Mouse (Mus musculus): ENCODE results near the gene Smcr8. TPM values are rescaled to one million over a fixed set of nuclear protein-coding genes. Genes with fewer than 3 reads are reported as not detected.

The Smcr8 gene
- polyA plus RNA-seq, 2 experiments = 3.0 to 4.2 TPM

GRCm38 (mm10) chr11:60740321-60740720 is 37.0 kb upstream of the Smcr8 start:
- H3K4me3 ChIP-seq (ENCODE audit: insufficient read depth in 1 of 2, low read depth in 2 of 2, low read length in 2 of 2) = no peak overlapping the region
- peaks cover 6% of the 10 kb centered on the region; the same call in 1 of the 2 replicates for H3K36me3 ChIP-seq (replicated peaks; ENCODE audit: control insufficient read depth, insufficient read depth, low read depth)
- DNase-seq (ENCODE audit: low read depth in 3 of 3, low spot score in 3 of 3) = no peak
- H3K9me3 ChIP-seq (ENCODE audit: control insufficient read depth, low read length) = no peaks in the 10 kb centered on the region
- H3K9ac ChIP-seq (replicated peaks) = no peak overlapping the region
- H3K4me1 ChIP-seq (replicated peaks; ENCODE audit: control insufficient read depth in 2 of 2, insufficient read depth in 2 of 2, low read length in 1 of 2) = peaks cover 4 to 9% of the 10 kb centered on the region in 2 experiments; a peak in 3 of 4 replicates
- TF ChIP-seq EP300 (IDR thresholded peaks at IDR 0.05; ENCODE audit: low read depth) = no peak
- TF ChIP-seq CTCF (IDR thresholded peaks at IDR 0.05; ENCODE audit: low read depth) = no peak
- no peak for ATAC-seq (ENCODE audit: insufficient read depth)
- WGBS (ENCODE audit: insufficient replicate concordance) = 81% methylated on average over 3 of the region's 3 CpGs
- H3K27me3 ChIP-seq (ENCODE audit: control insufficient read depth, insufficient read depth, low read length) = no peaks in the 10 kb centered on the region
- no peak overlapping the region for H3K4me2 ChIP-seq (ENCODE audit: low read depth)
- H3K27ac ChIP-seq = no peak overlapping the region

- H3K27me3 ChIP-seq (ENCODE audit: control insufficient read depth, insufficient read depth, low read length) = no peaks in the 10 kb centered on the region
- TF ChIP-seq CTCF (IDR thresholded peaks at IDR 0.05; ENCODE audit: low read depth) (no peak), EP300 (IDR thresholded peaks at IDR 0.05; ENCODE audit: low read depth) (no peak)
- no peaks in the 10 kb centered on the region for H3K9me3 ChIP-seq (ENCODE audit: control insufficient read depth, low read length)
- no peak for ATAC-seq (ENCODE audit: insufficient read depth)
- WGBS (ENCODE audit: insufficient replicate concordance) = 80% methylated on average over 7 of the region's 7 CpGs
- H3K4me2 ChIP-seq (ENCODE audit: low read depth) = no peak overlapping the region
- H3K4me1 ChIP-seq (replicated peaks; ENCODE audit: control insufficient read depth in 2 of 2, insufficient read depth in 2 of 2, low read length in 1 of 2) = no peaks in the 10 kb centered on the region
- H3K27ac ChIP-seq = no peak overlapping the region
- DNase-seq (ENCODE audit: low read depth in 3 of 3, low spot score in 3 of 3) = no peak
- no peak overlapping the region for H3K9ac ChIP-seq (replicated peaks)
- no peak overlapping the region for H3K4me3 ChIP-seq (ENCODE audit: insufficient read depth in 1 of 2, low read depth in 2 of 2, low read length in 2 of 2)
- peaks cover 21% of the 10 kb centered on the region for H3K36me3 ChIP-seq (replicated peaks; ENCODE audit: control insufficient read depth, insufficient read depth, low read depth)
These were observed 21.8 kb upstream of the Smcr8 start for GRCm38 (mm10) chr11:60755570-60755969.

DNA sequence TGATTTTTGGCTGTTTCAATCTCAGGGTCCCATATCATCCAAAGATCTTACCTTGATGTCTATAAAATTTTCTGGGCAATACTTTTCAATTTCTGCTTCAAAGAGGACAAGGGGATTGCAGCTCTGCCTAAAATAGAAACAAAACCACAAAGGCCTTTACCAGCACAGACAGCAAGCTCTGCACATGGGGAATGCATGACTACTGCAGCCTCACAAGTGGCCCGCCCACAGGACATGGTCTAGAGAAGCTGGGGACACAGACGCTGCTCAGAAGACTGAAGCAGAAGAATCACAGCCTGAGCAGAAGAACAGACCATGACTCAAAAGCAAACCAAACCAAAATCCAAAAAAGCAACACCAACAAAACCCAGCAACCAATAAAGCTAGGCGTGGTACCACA is 15.6 kb upstream of the Smcr8 start:
- no peaks in the 10 kb centered on the region for H3K27me3 ChIP-seq (ENCODE audit: control insufficient read depth, insufficient read depth, low read length)
- H3K4me2 ChIP-seq (ENCODE audit: low read depth) = no peak overlapping the region
- DNase-seq (ENCODE audit: low read depth in 3 of 3, low spot score in 3 of 3) (no peak), ATAC-seq (ENCODE audit: insufficient read depth) (no peak)
- no peak for TF ChIP-seq EP300 (IDR thresholded peaks at IDR 0.05; ENCODE audit: low read depth)
- no peak for TF ChIP-seq CTCF (IDR thresholded peaks at IDR 0.05; ENCODE audit: low read depth)
- no peak overlapping the region for H3K4me3 ChIP-seq (ENCODE audit: insufficient read depth in 1 of 2, low read depth in 2 of 2, low read length in 2 of 2)
- no peak overlapping the region for H3K27ac ChIP-seq
- H3K9ac ChIP-seq (replicated peaks) = no peak overlapping the region
- H3K9me3 ChIP-seq (ENCODE audit: control insufficient read depth, low read length) = no peaks in the 10 kb centered on the region
- H3K4me1 ChIP-seq (replicated peaks; ENCODE audit: control insufficient read depth in 2 of 2, insufficient read depth in 2 of 2, low read length in 1 of 2) = no peaks in the 10 kb centered on the region
- 64% methylated on average over 3 of the region's 3 CpGs for WGBS (ENCODE audit: insufficient replicate concordance)
- H3K36me3 ChIP-seq (replicated peaks; ENCODE audit: control insufficient read depth, insufficient read depth, low read depth) = peaks cover 11% of the 10 kb centered on the region

DNA sequence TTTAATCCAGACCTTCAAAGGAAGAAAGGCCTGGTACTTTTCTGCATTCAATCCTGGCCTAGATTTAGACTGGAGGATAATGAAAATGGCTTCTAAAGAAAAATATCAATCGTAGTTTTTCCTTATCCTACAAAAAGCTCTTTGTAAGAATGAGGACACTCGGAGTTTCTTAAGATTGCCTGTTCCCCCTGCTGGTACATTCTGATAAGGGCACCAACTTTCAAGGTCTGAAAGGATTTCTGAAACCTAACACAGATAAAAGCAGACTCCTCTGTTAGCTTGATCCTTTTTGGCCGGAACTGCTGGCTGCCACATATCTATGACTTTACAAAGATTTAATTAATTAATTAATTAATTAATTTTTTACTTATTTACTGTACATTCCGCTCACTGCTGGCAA is 10.4 kb upstream of the Smcr8 start:
- Histone ChIP-seq H3K4me3 (ENCODE audit: insufficient read depth in 1 of 2, low read depth in 2 of 2, low read length in 2 of 2) (no peak overlapping the region), H3K9ac (replicated peaks) (no peak overlapping the region), H3K4me2 (ENCODE audit: low read depth) (no peak overlapping the region), H3K36me3 (replicated peaks; ENCODE audit: control insufficient read depth, insufficient read depth, low read depth) (no peaks in the 10 kb centered on the region), H3K9me3 (ENCODE audit: control insufficient read depth, low read length) (no peaks in the 10 kb centered on the region), H3K4me1 (replicated peaks; ENCODE audit: control insufficient read depth in 2 of 2, insufficient read depth in 2 of 2, low read length in 1 of 2) (no peaks in the 10 kb centered on the region), H3K27ac (no peak overlapping the region), H3K27me3 (ENCODE audit: control insufficient read depth, insufficient read depth, low read length) (no peaks in the 10 kb centered on the region)
- 28% methylated on average over 4 of the region's 4 CpGs for WGBS (ENCODE audit: insufficient replicate concordance)
- no peak for TF ChIP-seq EP300 (IDR thresholded peaks at IDR 0.05; ENCODE audit: low read depth)
- TF ChIP-seq CTCF (IDR thresholded peaks at IDR 0.05; ENCODE audit: low read depth) = peak; percentile 12; the same call in 1 of the 2 replicates
- DNase-seq (ENCODE audit: low read depth in 3 of 3, low spot score in 3 of 3) = no peak
- no peak for ATAC-seq (ENCODE audit: insufficient read depth)

- TF ChIP-seq EP300 (IDR thresholded peaks at IDR 0.05; ENCODE audit: low read depth) (no peak), CTCF (IDR thresholded peaks at IDR 0.05; ENCODE audit: low read depth) (no peak)
- no peak overlapping the region for H3K4me3 ChIP-seq (ENCODE audit: insufficient read depth in 1 of 2, low read depth in 2 of 2, low read length in 2 of 2)
- no peak for DNase-seq (ENCODE audit: low read depth in 3 of 3, low spot score in 3 of 3)
These were observed 8.0 kb upstream of the Smcr8 start for GRCm38 (mm10) chr11:60769322-60769721.

More at GRCm38 (mm10) chr11:60769322-60769721, 8.0 kb upstream of the Smcr8 start:
- ATAC-seq (ENCODE audit: insufficient read depth) = no peak
- H3K36me3 ChIP-seq (replicated peaks; ENCODE audit: control insufficient read depth, insufficient read depth, low read depth) = no peaks in the 10 kb centered on the region
- H3K4me1 ChIP-seq (replicated peaks; ENCODE audit: control insufficient read depth in 2 of 2, insufficient read depth in 2 of 2, low read length in 1 of 2) = peaks cover under 1 to 1% of the 10 kb centered on the region in 2 experiments; a peak in 2 of 4 replicates
- no peak overlapping the region for H3K27ac ChIP-seq
- H3K4me2 ChIP-seq (ENCODE audit: low read depth) = no peak overlapping the region
- no peaks in the 10 kb centered on the region for H3K9me3 ChIP-seq (ENCODE audit: control insufficient read depth, low read length)
- no peak overlapping the region for H3K9ac ChIP-seq (replicated peaks)
- no peaks in the 10 kb centered on the region for H3K27me3 ChIP-seq (ENCODE audit: control insufficient read depth, insufficient read depth, low read length)
- 48% methylated on average over 2 of the region's 2 CpGs for WGBS (ENCODE audit: insufficient replicate concordance)
